Mouse (Mus musculus) liver, adult 2 months (tissue): ENCODE data around the gene Rps6kb2. TPM values are rescaled to one million over a fixed set of nuclear protein-coding genes. Genes with fewer than 3 reads are reported as not detected.
A peak's percentile ranks its signal among the peaks of the same experiment; 100 is the strongest.

Experiments
- DNase-seq: peaks from one replicate; pipeline ENCODE4 v3.0.0-alpha.2; 2011; ENCODE audit warnings: low read depth, low spot score; ENCODE audit errors: extremely low read depth
- H3K27ac ChIP-seq: fragments of 200-500 bp; replicated peaks from 2 replicates; pipeline ENCODE4 v1.5.1; 2012; ENCODE audit warnings: low read depth, mild to moderate bottlenecking, control low read depth, inconsistent platforms, low read length; ENCODE audit not compliant: insufficient read depth
- H3K27me3 ChIP-seq: fragments of 200-500 bp; 2 replicates; pipeline ENCODE4 v1.6.1; 2012; ENCODE audit warnings: mild to moderate bottlenecking, moderate library complexity, low read length, inconsistent platforms; ENCODE audit not compliant: control insufficient read depth, insufficient read depth
- H3K36me3 ChIP-seq: fragments of 200-500 bp; 2 replicates; pipeline ENCODE4 v1.6.1; 2012; ENCODE audit warnings: low read length, inconsistent platforms; ENCODE audit not compliant: control insufficient read depth, insufficient read depth
- H3K4me1 ChIP-seq: fragments of 200-500 bp; 2 replicates; pipeline ENCODE4 v1.6.1; 2011; ENCODE audit warnings: low read length; ENCODE audit not compliant: control insufficient read depth, insufficient read depth
- H3K4me3 ChIP-seq: fragments of 200-500 bp; 2 replicates; pipeline ENCODE4 v1.5.1; 2011; ENCODE audit warnings: low read depth, mild to moderate bottlenecking, control low read depth, low read length, moderate library complexity; ENCODE audit not compliant: insufficient read depth
- H3K79me2 ChIP-seq: fragments of 200-500 bp; 2 replicates; pipeline ENCODE4 v1.6.1; 2012; ENCODE audit warnings: inconsistent platforms, mild to moderate bottlenecking, low read length, moderate library complexity; ENCODE audit not compliant: control insufficient read depth, insufficient read depth
- H3K9ac ChIP-seq: fragments of 200-500 bp; 2 replicates; pipeline ENCODE4 v1.6.1; 2012; ENCODE audit warnings: low read depth, mild to moderate bottlenecking, control low read depth, inconsistent platforms, low read length
- CTCF ChIP-seq: fragments of 200-500 bp; IDR thresholded peaks from 2 replicates; pipeline ENCODE4 v1.5.1; 2011; ENCODE audit warnings: low read depth, low read length, control low read depth
- POLR2A ChIP-seq: fragments of 200-500 bp; IDR thresholded peaks from 2 replicates; pipeline ENCODE4 v1.6.1; 2011; ENCODE audit warnings: low read length, control low read depth; ENCODE audit not compliant: insufficient read depth; ENCODE audit errors: extremely low read depth
- WGBS: fragments of 180-500 bp; shearing (Covaris S2); methylation state at CpG from one replicate; pipeline ENCODE4 v1.1.7; 2018; 5-methylcytosine and 5-hydroxymethylcytosine counted together
- polyA plus RNA-seq: library from polyadenylated mRNA; depleted of rRNA; stranded (reverse); fragments of >200 nt; gene quantifications from 2 replicates; pipeline ENCODE4 v1.2.3, GENCODE M21; 2012
- total RNA-seq: library from RNA; depleted of rRNA; stranded (reverse); fragments of >200 nt; gene quantifications from 2 replicates; pipeline ENCODE4 v1.2.3, GENCODE M21; 2014

Gene Rps6kb2
- total and polyA plus RNA-seq, 2 experiments: 7.2 to 31.6 TPM

- no peak for DNase-seq
- Histone ChIP-seq H3K79me2 (no peaks in the 10 kb centered on the region), H3K4me3 (no peak overlapping the region), H3K27ac (no peak overlapping the region), H3K36me3 (no peaks in the 10 kb centered on the region), H3K9ac (no peak overlapping the region), H3K27me3 (no peaks in the 10 kb centered on the region), H3K4me1 (peaks cover 3% of the 10 kb centered on the region)
- TF ChIP-seq CTCF (no peak), POLR2A (no peak)
- WGBS: 80% methylated on average over 11 of the region's 11 CpGs
These were observed 9.8 kb upstream of the Rps6kb2 start for GRCm38 (mm10) chr19:4172925-4173324.

- Histone ChIP-seq H3K9ac (no peak overlapping the region), H3K27me3 (no peaks in the 10 kb centered on the region), H3K4me1 (peaks cover 3% of the 10 kb centered on the region), H3K36me3 (no peaks in the 10 kb centered on the region), H3K79me2 (no peaks in the 10 kb centered on the region), H3K27ac (no peak overlapping the region), H3K4me3 (no peak overlapping the region)
- DNase-seq: no peak
- WGBS: 72% methylated on average over 13 of the region's 13 CpGs
- TF ChIP-seq CTCF (no peak), POLR2A (no peak)
These were observed 8.5 kb upstream of the Rps6kb2 start for GRCm38 (mm10) chr19:4171393-4172290.

- H3K4me3 ChIP-seq: no peak overlapping the region
- 95% methylated on average over 10 of the region's 10 CpGs for WGBS
- no peaks in the 10 kb centered on the region for H3K27me3 ChIP-seq
- H3K9ac ChIP-seq: no peak overlapping the region
- no peak overlapping the region for H3K27ac ChIP-seq
- peaks cover 3% of the 10 kb centered on the region for H3K4me1 ChIP-seq
- H3K36me3 ChIP-seq: no peaks in the 10 kb centered on the region
- no peak for DNase-seq
- TF ChIP-seq POLR2A: no peak
- no peak for TF ChIP-seq CTCF
- H3K79me2 ChIP-seq: no peaks in the 10 kb centered on the region
These were observed 7.7 kb upstream of the Rps6kb2 start for GRCm38 (mm10) chr19:4170723-4171392.

GRCm38 (mm10) chr19:4169810-4170209 is 6.7 kb upstream of the Rps6kb2 start:
- Histone ChIP-seq H3K27me3 (no peaks in the 10 kb centered on the region), H3K4me3 (peak overlapping the region; percentile 68), H3K9ac (peak overlapping the region; percentile 80), H3K79me2 (no peaks in the 10 kb centered on the region), H3K36me3 (no peaks in the 10 kb centered on the region), H3K4me1 (peaks cover 3% of the 10 kb centered on the region), H3K27ac (peak overlapping the region; percentile 53)
- TF ChIP-seq POLR2A (no peak), CTCF (no peak)
- WGBS: 2% methylated on average over 27 of the region's 27 CpGs
- DNase-seq: no peak

- Histone ChIP-seq H3K79me2 (no peaks in the 10 kb centered on the region), H3K9ac (peak overlapping the region; percentile 80), H3K4me1 (peaks cover 3% of the 10 kb centered on the region), H3K27ac (peak overlapping the region; percentile 53), H3K4me3 (peak overlapping the region; percentile 68), H3K27me3 (no peaks in the 10 kb centered on the region), H3K36me3 (no peaks in the 10 kb centered on the region)
- WGBS: 1% methylated on average over 43 of the region's 43 CpGs
- TF ChIP-seq POLR2A (peak; percentile 88), CTCF (peak; percentile 87)
- DNase-seq: peak; percentile 87
These were observed 6.2 kb upstream of the Rps6kb2 start for GRCm38 (mm10) chr19:4169378-4169784.
